Mouse (Mus musculus): ENCODE measurements around the gene Dnajb4. TPM values are rescaled to one million over a fixed set of nuclear protein-coding genes. Genes with fewer than 3 reads are reported as not detected.
"Not testable (repeated sequence)": the region's sequence is repeated elsewhere in the genome, so short reads cannot be mapped to it uniquely, and the experiment has no call there.

Gene Dnajb4
- polyA plus RNA-seq (2016; fragmentation: Nextera tagmentation; extraction: Ambion mirVana), result 20.1 and 22.6 TPM in 2 replicates

DNA sequence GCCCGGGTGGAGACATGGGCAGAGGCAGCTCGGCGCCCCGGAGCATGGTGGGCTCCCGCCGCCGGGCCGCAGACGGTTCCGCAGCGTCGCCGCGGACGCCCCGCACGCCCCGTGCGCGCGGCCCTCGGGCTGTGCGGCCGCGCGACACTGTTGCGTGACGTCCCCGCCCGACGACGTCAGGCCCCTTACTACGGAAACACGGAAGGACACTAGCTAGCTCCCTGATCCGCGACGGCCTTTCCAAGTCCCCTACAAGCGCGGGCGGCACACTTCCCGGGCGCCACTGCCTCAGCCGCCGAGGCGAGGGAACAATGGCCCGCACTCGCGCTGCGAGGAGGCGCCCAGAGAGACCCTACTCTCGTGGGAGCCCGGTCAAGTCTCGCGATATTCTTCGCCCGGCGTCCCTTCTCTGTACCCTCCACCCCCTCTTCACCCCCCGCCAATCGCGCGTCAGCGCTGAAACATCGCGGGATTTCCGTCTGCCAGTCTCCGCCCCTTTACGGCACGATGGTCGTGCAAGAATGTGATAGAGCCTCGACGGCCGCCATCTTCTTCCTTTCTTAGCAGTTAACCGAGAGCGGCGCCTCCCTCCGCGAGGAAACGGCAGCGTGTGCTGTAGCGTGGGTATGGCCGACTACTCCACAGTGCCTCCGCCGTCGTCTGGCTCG, at the start of gene Dnajb4, which contains the start of gene Fubp1:
Dnajb4 (minus strand) TSS at position 336 of the 668 bp plus-strand sequence.
Fubp1 (plus strand) TSS at position 456 of the 668 bp plus-strand sequence.
- Histone ChIP-seq H3K27me3 (ENCODE audit: low read depth, poor library complexity, severe bottlenecking) (no peaks in the 10 kb centered on the region), H3K4me1 (peaks cover 35% of the 10 kb centered on the region), H3K27ac (replicated peaks) (peak within 1 kb of the TSS; percentile 98), H3K4me3 (peak within 1 kb of the TSS; percentile 74), H3K36me3 (peaks cover 40% of the 10 kb centered on the region), H3K9me3 (replicated peaks) (no peaks in the 10 kb centered on the region)
- WGBS, result under 1% methylated on average over 84 of the region's 85 CpGs
- peak; percentile 100 for DNase-seq (ENCODE audit: low spot score)

DNA sequence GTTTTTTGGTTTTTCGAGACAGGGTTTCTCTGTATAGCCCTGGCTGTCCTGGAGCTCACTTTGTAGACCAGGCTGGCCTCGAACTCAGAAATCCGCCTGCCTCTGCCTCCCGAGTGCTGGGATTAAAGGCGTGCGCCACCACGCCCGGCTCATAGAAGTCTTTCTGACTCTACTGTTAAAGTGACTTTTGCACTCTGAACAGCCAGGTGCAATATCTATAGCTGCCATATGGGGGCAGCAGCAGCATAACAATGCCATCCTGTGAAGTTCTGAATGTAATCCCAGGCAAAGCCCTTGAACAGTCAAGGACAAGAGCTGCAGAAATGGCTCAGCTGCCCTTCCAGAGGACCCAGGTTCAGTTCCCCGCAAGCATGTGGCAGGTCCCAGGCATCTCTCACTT, 49.3 kb upstream of the Dnajb4 start:
- WGBS, result 42% methylated on average over 8 of the region's 9 CpGs
- not testable (repeated sequence) for H3K4me3 ChIP-seq; H3K9me3 ChIP-seq (replicated peaks); H3K27ac ChIP-seq (replicated peaks); H3K36me3 ChIP-seq
- H3K27me3 ChIP-seq (ENCODE audit: low read depth, poor library complexity, severe bottlenecking), result peaks cover 26% of the 10 kb centered on the region
- peak; percentile 77 for DNase-seq (ENCODE audit: low spot score)
- peaks cover 18% of the 10 kb centered on the region for H3K4me1 ChIP-seq

DNA sequence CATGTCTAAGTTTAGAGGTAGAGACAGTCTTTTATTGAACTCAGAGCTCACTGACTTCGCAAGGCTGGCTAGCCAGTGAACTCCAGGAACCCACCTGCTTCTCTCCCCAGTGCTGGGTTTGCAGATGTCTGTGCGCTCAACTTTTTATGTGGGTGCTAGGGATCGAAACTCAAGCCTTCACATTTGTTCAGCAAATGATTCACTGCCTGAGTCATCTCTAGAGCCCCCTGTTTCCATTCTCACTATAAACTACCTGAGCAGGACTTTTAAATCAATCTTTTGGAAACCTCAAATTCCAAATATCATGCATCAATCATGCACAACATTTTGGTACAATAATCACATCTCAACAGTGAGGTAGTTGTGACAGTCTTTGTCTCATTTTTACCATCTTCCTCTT, 47.4 kb upstream of the Dnajb4 start:
- Histone ChIP-seq H3K4me1 (peaks cover 13% of the 10 kb centered on the region), H3K36me3 (no peaks in the 10 kb centered on the region), H3K27me3 (ENCODE audit: low read depth, poor library complexity, severe bottlenecking) (peaks cover 7% of the 10 kb centered on the region), H3K9me3 (replicated peaks) (no peaks in the 10 kb centered on the region), H3K4me3 (no peak overlapping the region), H3K27ac (replicated peaks) (no peak overlapping the region)
- 90% methylated on average over 3 of the region's 3 CpGs for WGBS
- no peak for DNase-seq (ENCODE audit: low spot score)

DNA sequence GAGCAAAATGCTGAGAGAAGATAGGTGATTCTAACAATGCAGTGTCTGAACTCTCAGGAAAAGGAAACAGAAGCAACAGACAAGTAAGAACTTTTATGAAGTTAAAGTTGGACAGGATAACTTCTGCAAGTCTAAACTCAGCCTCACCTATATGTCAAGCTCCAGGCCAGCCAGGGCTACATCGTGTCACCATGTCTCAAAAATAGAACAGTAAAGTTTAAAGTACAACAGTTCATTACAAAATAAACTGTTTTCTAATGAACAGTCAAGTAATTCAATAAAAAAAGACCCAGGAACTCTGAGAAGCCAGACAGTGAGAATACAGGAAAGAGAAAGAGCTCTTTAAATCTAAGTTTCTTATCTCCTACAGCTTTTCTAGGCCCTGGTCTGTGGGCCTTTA, 40.4 kb upstream of the Dnajb4 start:
- Histone ChIP-seq H3K4me1 (no peaks in the 10 kb centered on the region), H3K4me3 (no peak overlapping the region), H3K36me3 (no peaks in the 10 kb centered on the region), H3K27ac (replicated peaks) (no peak overlapping the region), H3K9me3 (replicated peaks) (no peaks in the 10 kb centered on the region), H3K27me3 (ENCODE audit: low read depth, poor library complexity, severe bottlenecking) (no peaks in the 10 kb centered on the region)
- no peak for DNase-seq (ENCODE audit: low spot score)
- 80% methylated on average over 1 of the region's 1 CpGs for WGBS

DNA sequence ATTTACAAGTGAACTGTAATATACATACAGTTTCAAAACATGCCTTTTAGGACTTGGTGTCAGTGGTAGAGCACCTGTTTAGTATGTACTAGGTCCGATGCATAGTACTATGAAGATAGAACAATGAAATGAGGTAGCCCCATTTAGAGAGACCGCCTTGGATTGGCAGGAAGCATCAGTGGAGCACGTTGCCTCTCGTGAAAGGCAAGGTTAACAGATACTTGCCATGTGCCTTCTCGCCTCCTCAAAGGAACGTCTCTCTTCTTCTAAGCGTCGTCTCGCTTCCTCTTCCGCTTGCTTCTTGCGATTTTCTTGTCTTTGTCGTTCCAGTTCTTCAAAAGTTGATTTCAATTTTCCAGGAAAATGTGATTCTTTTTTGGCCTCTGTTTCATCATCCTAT, 37.6 kb upstream of the Dnajb4 start:
- Histone ChIP-seq H3K36me3 (no peaks in the 10 kb centered on the region), H3K27me3 (ENCODE audit: low read depth, poor library complexity, severe bottlenecking) (no peaks in the 10 kb centered on the region), H3K4me3 (no peak overlapping the region), H3K27ac (replicated peaks) (no peak overlapping the region), H3K4me1 (no peaks in the 10 kb centered on the region), H3K9me3 (replicated peaks) (no peaks in the 10 kb centered on the region)
- 91% methylated on average over 12 of the region's 12 CpGs for WGBS
- DNase-seq (ENCODE audit: low spot score), result no peak

DNA sequence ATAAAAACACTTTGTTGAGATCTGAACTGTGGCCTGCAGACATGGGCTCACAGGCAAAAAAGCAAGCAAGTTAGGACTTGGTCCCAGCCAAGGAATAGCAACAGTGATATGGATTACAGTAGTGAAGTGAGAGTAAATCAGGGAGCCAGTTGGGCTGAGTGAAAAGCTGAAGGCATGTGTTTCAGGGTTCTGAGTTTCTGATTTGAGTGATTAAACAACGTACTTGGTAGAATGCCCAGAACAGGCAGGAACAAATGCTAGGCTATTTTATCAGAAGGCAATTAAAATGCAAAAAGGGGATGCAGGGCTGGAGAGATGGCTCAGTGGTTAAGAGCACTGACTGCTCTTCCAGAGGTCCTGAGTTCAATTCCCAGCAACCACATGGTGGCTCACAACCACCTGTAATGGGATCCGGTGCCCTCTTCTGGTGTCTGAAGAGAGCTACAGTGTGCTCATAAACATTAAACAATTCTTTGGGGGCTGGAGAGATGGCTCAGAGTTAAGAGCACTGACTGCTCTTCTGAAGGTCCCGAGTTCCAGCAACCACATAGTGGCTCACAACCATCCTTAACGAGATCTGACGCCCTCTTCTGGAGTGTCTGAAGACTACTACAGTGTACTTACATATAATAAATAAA, 35.3 kb upstream of the Dnajb4 start:
- 78% methylated on average over 5 of the region's 5 CpGs for WGBS
- no peak for DNase-seq (ENCODE audit: low spot score)

DNA sequence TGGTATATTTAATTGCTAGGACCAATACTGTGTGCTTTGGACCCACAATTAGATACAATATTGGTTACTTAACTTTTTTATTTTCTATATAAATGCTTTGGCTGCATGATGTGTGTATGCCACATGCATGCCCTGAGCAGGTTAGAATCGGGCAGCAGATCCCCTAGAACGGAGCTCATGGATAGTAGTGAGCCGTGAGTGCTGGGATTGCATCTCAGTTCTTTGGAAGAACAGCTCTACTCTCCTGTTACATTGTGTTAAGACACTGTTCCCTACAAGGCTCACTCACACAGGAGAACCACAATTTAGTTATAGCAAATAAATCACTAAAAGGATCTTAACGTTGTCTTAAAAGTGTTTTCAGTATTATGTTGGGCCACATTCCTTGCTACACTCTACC, 33.2 kb upstream of the Dnajb4 start:
- H3K27ac ChIP-seq (replicated peaks), result no peak overlapping the region
- no peaks in the 10 kb centered on the region for H3K9me3 ChIP-seq (replicated peaks)
- DNase-seq (ENCODE audit: low spot score), result no peak
- no peak overlapping the region for H3K4me3 ChIP-seq
- WGBS, result 82% methylated on average over 4 of the region's 4 CpGs
- H3K36me3 ChIP-seq, result peaks cover 27% of the 10 kb centered on the region
- no peaks in the 10 kb centered on the region for H3K4me1 ChIP-seq
- H3K27me3 ChIP-seq (ENCODE audit: low read depth, poor library complexity, severe bottlenecking), result no peaks in the 10 kb centered on the region

More for the DNA sequence above, 35.3 kb upstream of the Dnajb4 start:
- Histone ChIP-seq H3K4me3 (no peak overlapping the region), H3K27me3 (ENCODE audit: low read depth, poor library complexity, severe bottlenecking) (no peaks in the 10 kb centered on the region), H3K27ac (replicated peaks) (no peak overlapping the region), H3K9me3 (replicated peaks) (no peaks in the 10 kb centered on the region), H3K36me3 (peaks cover 8% of the 10 kb centered on the region; the same call in 1 of the 2 replicates), H3K4me1 (no peaks in the 10 kb centered on the region)

DNA sequence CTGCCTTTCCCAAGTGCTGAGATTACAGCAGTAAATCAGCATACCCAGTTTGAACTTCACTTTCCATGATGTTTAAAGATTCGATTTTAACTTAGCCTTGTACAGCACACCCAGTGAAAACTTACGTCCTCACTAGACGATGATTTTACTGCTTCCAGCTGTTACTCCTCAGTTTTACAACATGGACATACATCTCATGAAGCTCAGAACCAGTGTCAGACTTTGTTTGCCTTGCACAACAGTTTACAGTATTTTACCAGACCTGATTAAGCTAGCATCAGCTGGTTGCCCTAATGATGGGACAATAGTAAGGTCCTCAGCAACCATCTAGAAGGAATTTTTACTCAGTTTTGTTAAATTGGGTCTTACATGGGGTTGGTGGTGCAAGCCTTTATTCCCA, 31.0 kb upstream of the Dnajb4 start:
- Histone ChIP-seq H3K27ac (replicated peaks) (no peak overlapping the region), H3K4me3 (no peak overlapping the region), H3K27me3 (ENCODE audit: low read depth, poor library complexity, severe bottlenecking) (no peaks in the 10 kb centered on the region), H3K36me3 (peaks cover 49% of the 10 kb centered on the region), H3K9me3 (replicated peaks) (no peaks in the 10 kb centered on the region), H3K4me1 (no peaks in the 10 kb centered on the region)
- DNase-seq (ENCODE audit: low spot score), result no peak
- WGBS, result 90% methylated on average over 3 of the region's 3 CpGs

DNA sequence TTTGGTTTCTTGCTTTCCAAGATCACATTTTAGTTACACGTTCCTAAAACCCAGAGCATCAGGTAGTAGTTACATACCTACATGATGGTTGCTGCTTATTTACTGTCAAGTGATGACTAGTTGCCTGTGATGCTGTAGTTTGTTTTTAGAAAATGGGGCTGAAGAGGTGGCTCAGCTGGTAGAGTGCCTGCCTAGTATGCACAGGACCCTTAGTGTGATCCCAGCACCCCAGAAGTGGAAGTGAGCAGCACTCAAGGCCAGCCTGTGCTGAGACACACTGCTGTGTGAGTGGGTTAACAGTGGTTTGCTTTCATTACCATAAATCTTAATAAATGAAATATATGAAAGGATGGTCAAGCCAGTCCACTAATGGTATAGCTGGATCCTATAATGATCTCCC, 29.5 kb upstream of the Dnajb4 start:
- WGBS, result 91% methylated on average over 1 of the region's 1 CpGs
- no peak for DNase-seq (ENCODE audit: low spot score)
- H3K27ac ChIP-seq (replicated peaks), result no peak overlapping the region
- H3K27me3 ChIP-seq (ENCODE audit: low read depth, poor library complexity, severe bottlenecking), result no peaks in the 10 kb centered on the region
- peaks cover 64% of the 10 kb centered on the region for H3K36me3 ChIP-seq
- H3K4me1 ChIP-seq, result no peaks in the 10 kb centered on the region
- H3K4me3 ChIP-seq, result no peak overlapping the region
- no peaks in the 10 kb centered on the region for H3K9me3 ChIP-seq (replicated peaks)

DNA sequence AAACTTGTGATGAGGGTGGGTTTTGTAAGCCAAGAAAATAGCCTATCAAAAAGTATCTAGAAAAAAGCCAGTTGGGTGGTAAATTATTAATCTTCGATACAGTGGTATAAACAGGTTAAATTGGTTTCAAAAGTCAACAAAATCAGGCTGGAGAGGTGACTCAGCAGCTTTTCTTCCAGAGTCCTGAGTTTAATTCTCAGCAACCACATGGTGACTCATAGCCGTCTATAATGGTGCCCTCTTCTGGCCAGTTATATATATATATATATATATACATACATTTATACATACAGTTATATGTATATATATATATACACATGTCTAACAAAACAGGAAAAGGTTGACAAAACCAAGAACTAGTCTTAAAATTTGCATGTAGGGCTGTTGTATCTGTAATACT, 28.7 kb upstream of the Dnajb4 start:
- H3K4me1 ChIP-seq, result no peaks in the 10 kb centered on the region
- DNase-seq (ENCODE audit: low spot score), result no peak
- peaks cover 71% of the 10 kb centered on the region for H3K36me3 ChIP-seq
- 77% methylated on average over 2 of the region's 2 CpGs for WGBS
- no peak overlapping the region for H3K27ac ChIP-seq (replicated peaks)
- no peaks in the 10 kb centered on the region for H3K9me3 ChIP-seq (replicated peaks)
- H3K4me3 ChIP-seq, result no peak overlapping the region
- no peaks in the 10 kb centered on the region for H3K27me3 ChIP-seq (ENCODE audit: low read depth, poor library complexity, severe bottlenecking)

DNA sequence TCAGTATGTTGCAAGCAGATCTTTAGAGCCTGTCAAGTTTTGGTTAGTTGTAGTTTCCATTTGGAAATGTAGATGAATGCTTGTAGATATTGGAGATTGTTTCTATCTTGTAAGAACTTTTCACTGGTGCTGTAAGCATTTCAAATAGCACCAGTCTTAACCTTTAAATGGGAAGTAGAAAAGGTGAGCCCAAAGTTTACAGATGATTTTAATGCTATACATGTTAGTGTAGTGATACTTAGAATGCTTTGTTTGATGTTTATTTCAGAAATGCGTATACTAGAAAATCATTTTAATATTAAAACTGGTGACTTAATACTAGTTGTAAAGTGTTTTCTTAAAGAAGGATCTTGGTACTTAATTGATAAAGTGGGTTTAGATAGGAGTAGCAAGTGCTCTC, 25.7 kb upstream of the Dnajb4 start:
- peaks cover 97% of the 10 kb centered on the region for H3K36me3 ChIP-seq
- DNase-seq (ENCODE audit: low spot score), result no peak
- 95% methylated on average over 1 of the region's 1 CpGs for WGBS

DNA sequence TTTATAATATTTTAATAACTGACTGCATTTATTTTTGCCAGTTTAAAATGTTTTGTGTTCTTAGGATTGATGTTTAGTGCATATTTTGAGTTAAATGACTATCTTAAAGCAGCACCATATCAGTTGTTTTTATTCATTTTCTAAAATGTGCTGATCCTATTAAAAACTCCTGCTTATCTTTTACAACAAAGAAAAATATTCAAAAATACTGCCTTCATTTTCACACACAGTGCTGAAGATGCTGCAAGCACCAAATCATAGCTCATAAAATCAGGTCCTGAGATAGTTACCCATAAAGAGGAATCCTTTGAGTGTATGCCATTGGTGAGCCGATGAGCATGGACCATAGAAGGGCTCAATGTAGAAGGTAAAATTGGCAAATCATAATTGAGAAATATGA, 25.1 kb upstream of the Dnajb4 start:
- Histone ChIP-seq H3K27me3 (ENCODE audit: low read depth, poor library complexity, severe bottlenecking) (no peaks in the 10 kb centered on the region), H3K27ac (replicated peaks) (no peak overlapping the region), H3K36me3 (peaks cover 99% of the 10 kb centered on the region), H3K4me1 (no peaks in the 10 kb centered on the region), H3K4me3 (no peak overlapping the region), H3K9me3 (replicated peaks) (no peaks in the 10 kb centered on the region)
- DNase-seq (ENCODE audit: low spot score), result no peak
- WGBS, result 97% methylated on average over 1 of the region's 1 CpGs

More for the DNA sequence above, 25.7 kb upstream of the Dnajb4 start:
- Histone ChIP-seq H3K9me3 (replicated peaks) (no peaks in the 10 kb centered on the region), H3K27ac (replicated peaks) (no peak overlapping the region), H3K4me3 (no peak overlapping the region), H3K4me1 (no peaks in the 10 kb centered on the region), H3K27me3 (ENCODE audit: low read depth, poor library complexity, severe bottlenecking) (no peaks in the 10 kb centered on the region)

DNA sequence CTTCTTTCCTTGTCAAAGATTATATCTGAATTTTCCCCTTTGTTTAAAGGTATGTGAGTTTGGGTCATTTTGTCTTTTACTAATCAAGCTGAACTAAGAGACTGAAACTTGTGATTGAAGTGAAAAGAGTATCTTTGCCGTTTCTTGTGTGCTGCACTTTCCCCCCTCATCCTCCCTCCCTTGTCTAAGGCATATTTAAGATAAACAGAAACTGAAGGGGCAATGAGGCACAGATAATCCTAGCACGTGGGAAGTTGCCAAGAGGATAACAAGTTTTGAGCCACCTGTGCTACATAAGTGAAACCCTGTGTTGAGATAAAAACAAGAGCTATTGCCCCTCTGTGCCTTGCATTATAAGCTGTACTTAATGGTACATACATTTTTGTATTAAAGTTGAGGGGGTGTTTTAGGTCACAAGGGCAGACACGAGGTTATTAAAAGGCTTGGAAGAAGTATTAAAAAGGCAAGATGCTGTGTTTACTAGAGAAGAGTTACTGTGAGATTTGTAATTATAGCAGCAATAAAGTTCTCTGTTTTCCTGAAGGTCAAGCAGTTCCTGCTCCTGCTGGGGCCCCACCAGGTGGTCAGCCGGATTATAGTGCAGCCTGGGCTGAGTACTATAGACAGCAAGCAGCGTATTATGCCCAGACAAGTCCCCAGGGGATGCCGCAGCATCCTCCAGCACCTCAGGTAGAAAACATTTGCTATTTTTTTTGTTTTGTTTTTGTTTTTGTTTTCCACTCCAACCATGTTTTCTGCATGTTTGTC, 21.4 kb upstream of the Dnajb4 start:
- 72% methylated on average over 6 of the region's 6 CpGs for WGBS
- DNase-seq (ENCODE audit: low spot score), result no peak
- Histone ChIP-seq H3K36me3 (peaks cover 100% of the 10 kb centered on the region), H3K4me3 (no peak overlapping the region), H3K4me1 (no peaks in the 10 kb centered on the region), H3K9me3 (replicated peaks) (no peaks in the 10 kb centered on the region), H3K27me3 (ENCODE audit: low read depth, poor library complexity, severe bottlenecking) (no peaks in the 10 kb centered on the region), H3K27ac (replicated peaks) (no peak overlapping the region)

Measured in midbrain, embryonic 10.5 days (tissue).